Mouse (Mus musculus): ENCODE measurements around the gene Scube1.

Scube1 gene

DNA sequence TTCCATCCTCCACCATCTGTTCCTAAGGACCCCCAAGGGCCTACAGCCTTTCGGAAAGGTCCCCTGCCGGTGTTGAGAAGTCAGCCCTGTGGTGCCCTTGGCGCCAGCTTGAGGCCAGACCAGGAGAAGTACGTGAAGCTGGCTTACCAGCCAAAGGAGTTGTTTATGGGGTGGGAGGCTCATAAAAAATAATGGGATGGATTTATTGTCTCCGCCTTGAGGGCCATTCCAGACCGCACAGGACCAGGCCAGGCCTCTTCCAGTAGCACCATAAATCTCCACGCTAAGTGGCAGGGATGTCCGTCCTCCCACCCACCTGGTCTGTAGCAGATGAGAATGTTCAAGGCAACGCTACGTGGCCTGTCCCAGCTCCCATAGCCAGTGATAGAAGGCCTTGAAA, 58.4 kb downstream of the Scube1 start:
- DNase-seq (ENCODE audit: low read depth in 1 of 2, low spot score in 2 of 2) = no peak

DNA sequence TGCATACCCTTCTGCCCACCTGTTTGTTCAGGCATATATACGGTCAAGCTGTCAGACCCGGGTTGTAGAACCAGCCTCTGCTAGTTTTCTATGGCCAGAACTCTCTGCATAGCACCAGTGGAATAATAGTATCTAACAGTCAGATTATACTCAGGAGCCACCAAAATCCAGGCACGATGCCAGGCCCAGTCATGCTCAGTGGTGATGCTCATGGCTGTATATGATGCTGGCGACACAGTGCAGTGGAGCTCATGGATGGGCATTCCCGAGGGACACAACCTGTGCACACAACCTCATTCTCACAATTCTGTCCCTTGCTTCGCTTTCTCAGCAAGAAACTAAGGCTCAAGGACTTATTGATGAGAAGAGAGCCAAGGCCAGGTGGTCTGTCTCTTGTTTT, 58.8 kb downstream of the Scube1 start:
- DNase-seq (ENCODE audit: low read depth in 1 of 2, low spot score in 2 of 2) = no peak

DNA sequence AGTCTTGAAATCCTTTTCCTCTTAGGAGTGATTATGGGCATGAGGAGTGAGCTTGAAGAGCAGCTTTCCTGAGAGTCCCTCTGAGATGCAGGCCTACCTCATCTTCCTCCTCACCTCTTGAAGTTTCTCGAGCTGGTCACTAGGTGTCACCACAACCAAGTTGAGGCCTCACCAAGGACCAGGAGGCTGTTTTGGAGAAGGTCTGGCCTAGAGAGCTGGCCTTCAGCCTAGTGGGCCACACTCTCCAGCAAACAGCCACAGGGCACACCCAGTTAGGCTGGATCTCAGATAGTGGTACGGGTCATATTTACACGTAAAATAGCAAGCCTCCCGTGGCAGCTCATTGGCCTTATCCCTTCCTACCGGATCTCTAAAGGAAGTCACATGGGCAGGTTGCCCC, 60.1 kb downstream of the Scube1 start:
- DNase-seq (ENCODE audit: low read depth in 1 of 2, low spot score in 2 of 2) = no peak

DNA sequence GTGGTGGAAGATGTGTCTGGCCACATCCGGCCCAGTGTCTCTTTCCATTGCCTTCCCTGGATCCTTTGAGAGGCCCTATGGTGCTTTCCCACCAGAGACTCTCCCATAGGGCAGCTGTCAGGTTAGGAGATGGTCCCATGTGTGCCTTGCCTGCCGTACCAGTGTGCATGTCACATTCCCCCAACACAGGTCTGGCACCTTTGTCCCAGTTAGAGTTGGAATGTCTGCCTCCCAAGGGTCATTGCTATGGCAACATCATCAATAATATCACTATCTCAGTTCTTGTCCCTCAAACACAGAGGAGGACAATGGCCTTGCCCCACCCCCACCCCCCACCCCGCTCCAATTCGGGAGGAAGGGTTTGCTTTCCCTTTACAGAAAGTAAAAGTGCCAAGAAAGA, 61.8 kb downstream of the Scube1 start:
- no peak for DNase-seq (ENCODE audit: low read depth in 1 of 2, low spot score in 2 of 2)

DNA sequence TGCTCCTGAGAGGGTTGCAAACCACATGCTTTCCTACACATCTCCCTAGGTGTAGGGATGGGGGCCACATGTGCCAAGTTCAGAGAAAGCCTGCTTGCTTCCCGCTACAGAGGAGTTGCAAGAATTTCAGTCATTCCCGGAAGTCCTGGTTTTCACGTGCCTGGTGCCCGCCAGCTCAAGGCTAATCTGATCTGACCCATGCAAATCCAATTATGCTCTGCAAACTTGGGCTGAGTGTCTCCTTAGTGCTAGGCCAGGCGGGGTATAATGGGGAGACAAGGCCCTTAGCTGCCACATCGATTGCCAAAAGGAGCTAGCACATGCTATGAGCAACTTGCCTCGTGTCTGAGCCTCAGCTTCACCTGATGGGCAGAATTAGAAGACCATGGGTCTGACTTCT, 62.7 kb downstream of the Scube1 start:
- DNase-seq (ENCODE audit: low read depth in 1 of 2, low spot score in 2 of 2) = no peak

DNA sequence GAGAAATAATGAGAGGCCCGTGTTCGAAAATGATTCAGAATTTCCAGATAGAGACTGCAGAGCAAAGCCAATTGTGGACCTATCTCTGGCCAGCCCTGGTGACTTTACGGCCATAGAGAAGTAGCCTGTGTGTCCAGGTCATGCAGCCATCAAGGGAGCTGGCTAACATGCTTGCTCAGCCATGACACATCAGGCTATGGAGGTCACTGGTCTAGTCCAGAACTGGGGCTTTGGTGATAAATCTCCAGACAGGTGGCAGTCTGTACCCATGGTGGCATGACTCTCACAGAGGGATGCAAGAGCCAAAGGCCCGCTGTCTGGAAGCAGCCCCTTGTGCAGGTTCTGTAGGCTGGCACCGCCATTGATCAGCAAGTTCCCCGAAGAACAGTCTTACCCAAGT, 82.3 kb downstream of the Scube1 start:
- no peak for DNase-seq (ENCODE audit: low read depth in 1 of 2, low spot score in 2 of 2)

DNA sequence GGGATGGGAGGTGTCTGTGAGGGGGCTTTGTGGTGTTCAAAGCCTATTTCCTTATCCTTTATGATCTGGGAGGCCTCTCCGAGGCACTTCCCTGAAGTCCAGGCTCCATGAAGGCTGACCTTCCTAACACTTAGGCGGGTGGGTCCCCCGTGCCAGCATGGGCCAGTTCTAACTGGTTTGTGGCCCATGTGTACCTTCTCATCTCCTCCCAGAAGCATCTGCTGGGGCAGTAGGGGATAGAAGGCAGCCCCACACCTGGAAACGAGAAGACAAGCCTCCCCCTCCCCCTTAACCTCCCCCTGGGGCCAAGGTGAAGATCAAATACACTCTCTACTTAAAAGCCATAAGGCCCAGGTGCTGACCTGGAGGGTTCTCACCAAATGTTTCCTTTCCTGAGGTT, 84.6 kb downstream of the Scube1 start:
- no peak for DNase-seq (ENCODE audit: low read depth in 1 of 2, low spot score in 2 of 2)

DNA sequence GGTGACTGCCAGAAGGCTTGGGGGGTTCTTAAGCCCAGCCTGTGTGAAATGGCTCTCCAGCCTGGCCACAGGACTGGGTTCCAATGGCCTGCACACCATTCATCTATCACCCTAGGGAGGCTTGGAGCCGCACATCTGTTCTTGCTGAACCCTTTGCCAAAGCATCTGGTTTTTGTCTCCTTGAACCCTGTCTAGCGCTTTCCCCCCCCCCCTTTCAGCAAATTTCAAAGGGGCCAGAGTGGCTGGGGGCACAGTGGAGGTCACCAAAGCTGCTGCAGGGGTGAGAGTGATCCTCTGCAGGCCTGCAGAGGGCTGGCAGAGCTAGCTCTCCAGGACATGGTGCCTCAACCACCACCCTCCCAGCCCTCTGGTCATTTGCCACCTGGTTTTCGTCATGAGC, 85.7 kb downstream of the Scube1 start:
- no peak for DNase-seq (ENCODE audit: low read depth in 1 of 2, low spot score in 2 of 2)

DNA sequence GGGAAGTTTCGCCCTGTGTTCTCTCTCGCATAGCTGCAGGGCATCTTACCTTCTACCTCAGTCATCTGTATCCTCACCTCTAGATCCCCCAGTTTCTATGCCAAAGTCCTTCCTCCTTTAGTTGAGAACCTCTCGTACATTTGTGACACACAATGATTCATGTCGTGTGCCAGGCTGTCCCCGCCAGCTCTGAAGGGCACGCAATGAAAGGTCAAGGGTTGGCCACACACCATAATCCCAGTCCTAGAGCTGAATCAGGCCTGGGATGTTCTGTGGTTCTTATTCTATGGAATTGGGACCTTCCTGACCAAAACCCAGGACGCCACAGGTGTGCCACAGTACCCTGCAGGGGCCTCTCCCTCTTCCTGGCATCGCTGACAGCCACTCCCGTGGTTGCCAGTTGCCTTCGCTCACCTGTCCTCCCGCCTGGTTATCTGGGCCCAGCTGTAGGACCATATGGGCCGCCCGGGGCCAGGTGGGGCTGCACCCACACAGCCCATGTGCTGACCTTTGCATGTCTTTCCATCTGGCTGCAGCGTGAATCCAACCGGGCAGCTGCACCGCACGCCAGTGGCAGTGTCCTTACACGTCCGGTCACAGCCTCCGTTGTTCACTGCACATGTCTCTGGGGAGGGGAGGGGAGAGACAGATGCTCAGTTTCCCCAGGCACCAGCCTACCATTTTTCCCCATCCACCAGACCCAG, 86.5 kb downstream of the Scube1 start:
- no peak for DNase-seq (ENCODE audit: low read depth in 1 of 2, low spot score in 2 of 2)

DNA sequence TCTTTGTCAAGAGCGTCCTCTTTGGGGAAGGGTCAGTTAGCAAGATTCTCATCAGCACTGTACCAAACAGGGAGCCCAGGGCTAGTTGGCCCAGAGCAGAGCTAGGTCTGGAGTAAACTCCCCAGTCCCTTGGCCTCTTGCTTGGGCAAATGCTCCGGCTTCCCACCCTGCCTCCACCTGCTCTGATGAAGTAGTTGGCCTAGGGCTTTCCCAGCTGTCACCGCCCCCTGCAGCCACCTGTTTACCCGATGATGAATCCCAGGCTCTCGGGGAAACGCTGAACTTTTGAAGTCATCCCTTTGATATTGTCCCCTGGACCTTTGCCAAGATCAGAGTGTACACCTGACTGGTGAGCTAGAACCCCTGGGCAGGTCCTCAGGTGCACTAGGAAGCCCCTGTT, 88.1 kb downstream of the Scube1 start:
- DNase-seq (ENCODE audit: low read depth in 1 of 2, low spot score in 2 of 2) = no peak

DNA sequence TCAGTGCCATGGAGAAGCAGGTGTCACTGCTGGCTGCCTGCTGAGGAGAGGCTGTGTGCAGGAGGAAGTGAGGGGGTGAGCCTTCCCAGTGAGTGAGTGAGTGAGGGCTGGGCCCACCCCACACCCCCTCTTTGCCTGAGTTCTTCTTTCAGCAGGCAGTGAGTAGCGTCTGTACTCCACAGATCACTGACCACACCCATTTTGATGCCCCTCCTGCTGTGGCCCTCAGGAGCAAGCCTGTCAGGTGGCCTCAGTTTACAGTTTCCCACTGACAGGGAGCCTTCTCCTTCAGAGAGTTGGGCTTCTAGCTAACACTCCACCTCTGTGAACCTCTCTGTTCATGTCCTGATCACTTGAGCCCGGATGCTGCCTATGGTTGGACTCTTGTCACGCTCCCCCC, 89.6 kb downstream of the Scube1 start:
- DNase-seq (ENCODE audit: low read depth in 1 of 2, low spot score in 2 of 2) = no peak

DNA sequence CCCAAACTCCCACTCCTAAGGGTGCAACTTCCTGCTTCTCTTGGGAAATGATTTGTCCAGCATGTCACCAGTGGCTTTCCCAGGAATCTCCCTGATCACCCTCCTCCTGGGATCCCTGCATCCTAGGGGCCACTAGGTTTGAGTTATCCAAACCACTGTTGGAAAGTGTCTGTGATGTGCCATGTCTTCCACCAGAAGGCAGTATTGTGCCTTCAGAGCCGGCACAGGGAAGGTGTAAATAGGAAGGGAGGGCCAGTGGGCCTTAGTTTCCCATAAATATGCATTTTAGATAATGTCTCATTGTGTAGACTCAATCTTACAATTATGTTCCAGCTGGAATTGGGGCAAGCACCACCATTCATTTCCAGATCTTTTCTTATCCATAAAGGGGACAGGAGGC, 90.7 kb downstream of the Scube1 start:
- DNase-seq (ENCODE audit: low read depth in 1 of 2, low spot score in 2 of 2) = no peak

DNA sequence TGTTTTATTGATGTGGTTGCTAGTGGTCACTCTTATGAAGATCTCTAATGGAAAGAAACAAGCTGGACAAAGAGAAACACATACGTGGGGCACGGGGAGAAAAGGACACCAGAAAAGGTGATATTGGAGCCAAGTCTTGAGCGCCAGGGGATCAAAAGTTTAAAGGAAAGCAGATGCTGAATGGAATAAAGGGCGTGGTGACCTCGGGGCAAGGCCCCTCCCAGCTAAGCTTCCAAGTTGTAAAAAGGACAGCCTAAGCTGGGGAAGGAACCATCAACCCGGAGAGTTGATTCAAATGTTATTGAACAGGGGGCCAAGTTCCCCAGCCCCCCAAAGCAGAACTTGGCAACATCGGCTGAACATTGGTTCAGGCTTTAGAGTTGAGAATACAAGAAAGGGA, 93.8 kb downstream of the Scube1 start:
- no peak for DNase-seq (ENCODE audit: low read depth in 1 of 2, low spot score in 2 of 2)

DNA sequence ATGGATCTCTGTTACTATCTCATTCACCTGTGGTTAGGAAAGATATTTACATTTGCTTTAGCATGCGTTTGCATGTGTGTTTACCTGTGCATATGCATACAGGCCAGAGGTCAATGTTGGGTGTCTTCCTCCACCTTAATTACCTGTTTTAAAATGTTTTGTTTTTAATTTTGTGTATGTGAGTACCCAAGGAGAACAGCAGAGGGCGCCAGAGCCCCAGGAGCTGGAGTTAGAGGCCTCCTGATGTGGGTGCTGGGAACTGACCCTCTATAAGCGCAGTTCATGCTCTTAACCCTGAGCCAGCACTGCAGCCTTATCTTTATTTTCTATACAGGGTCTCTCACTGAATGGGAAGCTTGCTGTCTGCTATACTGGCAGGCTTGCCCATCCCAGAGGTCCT, 95.1 kb downstream of the Scube1 start:
- no peak for DNase-seq (ENCODE audit: low read depth in 1 of 2, low spot score in 2 of 2)

DNA sequence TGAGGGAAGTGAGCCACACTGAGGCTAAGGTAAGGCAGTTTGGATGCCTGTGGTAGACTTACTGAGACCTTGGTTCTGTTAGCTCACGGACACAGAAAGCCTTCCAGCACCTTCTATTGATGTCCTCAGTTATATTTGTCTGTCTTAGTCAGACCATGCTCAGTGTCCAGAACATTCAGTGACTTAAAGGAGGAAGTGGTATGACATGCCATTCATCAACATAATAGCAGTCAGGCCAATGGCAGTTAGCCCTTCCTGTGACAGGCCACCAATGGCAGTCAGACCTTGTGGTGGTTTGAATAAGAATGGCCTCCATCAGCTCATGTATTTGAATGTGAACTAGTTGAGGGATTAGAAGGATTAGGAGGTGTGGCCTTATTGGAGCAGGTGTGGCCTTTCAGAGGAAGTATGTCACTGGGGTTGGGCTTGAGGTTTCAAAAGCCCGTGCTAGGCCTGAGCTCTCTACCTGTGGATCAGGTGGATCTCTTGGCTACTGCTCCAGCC, 98.6 kb downstream of the Scube1 start:
- DNase-seq (ENCODE audit: low read depth in 1 of 2, low spot score in 2 of 2) = no peak

DNA sequence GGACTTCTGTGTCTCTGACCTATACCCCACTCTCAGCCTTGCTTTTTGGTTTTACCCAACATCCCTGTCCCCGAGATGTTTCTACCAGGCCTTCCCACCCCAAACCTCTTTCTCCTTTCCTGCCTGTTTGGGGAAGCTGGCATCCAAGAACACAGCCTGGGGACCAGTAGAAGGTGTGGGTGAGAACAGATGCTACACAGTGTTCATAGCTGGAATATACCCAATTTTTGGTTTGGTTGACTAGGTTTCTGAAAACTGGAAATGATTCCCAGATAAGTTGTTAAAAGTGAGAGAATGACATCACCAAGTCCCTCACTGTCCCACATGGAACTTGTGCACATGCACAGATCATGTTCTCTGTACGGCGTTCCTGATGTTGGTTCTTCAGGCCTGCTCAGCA, 109.6 kb downstream of the Scube1 start:
- no peak for DNase-seq (ENCODE audit: low read depth in 1 of 2, low spot score in 2 of 2)

DNA sequence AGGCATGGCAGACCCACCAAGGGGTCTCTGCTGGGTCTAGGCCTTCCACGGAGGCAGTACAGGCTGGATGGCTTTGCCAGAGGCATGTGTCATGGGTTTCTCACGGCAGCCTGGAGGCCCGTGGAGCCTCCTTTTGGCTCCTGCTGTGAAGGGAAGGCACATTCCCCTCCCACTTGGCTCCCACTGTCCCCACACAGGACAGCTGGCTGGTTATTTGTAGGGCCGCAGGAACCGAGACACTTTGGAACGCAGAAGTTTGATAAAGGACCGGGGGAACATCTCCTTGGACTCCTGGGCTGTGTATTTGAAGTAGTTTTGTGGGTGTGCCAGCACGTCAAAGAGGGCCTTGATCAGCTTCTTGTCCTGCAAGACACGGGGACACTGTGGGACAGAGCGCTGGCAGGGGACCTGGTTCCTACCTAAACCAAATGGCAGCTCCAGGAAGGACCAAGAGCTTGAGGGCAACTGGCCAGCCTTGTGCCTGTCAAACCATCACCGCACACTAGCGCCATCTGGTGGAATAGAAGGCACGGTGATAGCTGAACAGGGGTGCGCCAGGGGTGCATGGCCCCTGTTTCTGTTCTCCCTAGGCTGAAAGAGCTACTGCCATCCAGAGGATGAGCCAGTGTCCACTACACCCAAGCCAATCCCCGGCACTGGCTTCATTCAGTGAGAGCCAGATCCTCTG, 117.6 kb downstream of the Scube1 start:
- DNase-seq (ENCODE audit: low read depth in 1 of 2, low spot score in 2 of 2) = peak in 1 of 2 experiments; percentile 15

DNA sequence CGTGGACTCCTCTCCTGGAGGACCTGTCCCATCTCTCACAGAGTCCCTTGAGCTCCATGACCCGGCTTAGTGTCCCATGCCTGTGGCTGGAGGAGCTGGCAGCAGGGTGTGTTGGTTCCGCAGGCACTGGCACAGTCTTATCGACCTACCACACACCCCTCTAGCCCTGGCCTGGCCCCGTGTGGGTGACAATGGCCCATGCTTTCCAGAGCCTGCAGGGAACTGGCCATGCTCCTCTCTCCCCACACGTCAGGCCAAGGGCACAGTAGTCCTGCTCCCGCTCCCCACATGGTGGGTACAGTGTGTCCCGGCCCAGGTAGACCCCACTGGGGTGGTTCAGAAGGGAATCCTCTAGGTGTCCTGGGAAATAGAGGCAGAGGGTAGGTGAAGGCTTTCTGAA, 118.1 kb downstream of the Scube1 start:
- DNase-seq (ENCODE audit: low read depth in 1 of 2, low spot score in 2 of 2) = no peak

DNA sequence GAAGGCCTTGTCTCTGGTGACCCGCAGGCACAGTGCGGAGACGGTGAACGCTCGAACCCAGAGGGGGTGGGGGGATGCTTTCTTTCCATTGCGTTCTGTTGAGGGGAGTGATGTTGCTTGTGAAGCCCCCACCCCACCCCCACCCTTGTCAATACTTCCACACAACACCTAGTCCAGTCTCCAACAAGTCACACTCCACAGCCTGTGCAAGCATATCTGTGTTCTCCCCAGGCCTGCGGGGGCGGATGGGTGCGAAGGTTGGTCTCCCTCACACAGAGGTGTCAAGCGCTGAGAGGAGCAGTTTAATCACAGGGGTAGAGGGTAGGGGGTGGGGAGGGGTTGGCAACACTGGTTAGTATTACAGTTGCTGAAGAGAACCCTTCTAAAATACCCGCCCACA, 118.6 kb downstream of the Scube1 start:
- DNase-seq (ENCODE audit: low read depth in 1 of 2, low spot score in 2 of 2) = no peak

DNA sequence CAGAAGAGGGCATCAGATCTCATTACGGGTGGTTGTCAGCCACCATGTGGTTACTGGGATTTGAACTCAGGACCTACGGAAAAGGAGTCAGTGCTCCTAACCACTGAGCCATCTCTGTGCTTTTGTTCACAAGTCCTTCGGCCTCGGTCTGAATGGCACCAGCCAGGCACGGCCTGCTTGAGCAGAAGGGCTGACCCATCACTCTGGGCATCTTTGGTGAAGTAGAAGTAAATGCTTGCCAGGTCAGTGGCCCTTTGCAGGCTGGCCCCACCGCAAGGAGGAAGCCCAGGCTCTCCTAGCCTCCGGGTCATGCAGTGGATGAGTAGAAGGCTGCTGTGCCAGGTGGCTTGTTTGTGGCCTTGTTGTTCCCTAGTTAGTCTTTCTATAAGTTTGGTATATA, 121.4 kb downstream of the Scube1 start:
- no peak for DNase-seq (ENCODE audit: low read depth in 1 of 2, low spot score in 2 of 2)

DNA sequence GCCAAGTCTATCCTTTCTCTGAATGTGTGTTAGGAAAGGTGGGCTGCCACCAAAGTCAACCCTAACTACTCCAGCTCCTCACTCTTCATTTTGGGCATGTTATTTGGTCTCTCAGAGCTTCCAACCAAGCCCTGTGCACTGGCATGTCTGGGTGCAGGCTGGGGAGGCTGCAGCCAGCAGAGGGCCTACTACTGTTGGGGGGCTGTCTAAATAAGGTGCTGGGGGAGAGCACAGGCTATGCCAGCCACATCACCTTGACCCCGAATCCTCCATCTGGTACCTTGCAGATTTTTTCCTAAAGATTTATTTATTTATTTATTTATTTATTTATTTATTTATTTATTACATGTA, 121.8 kb downstream of the Scube1 start:
- DNase-seq (ENCODE audit: low read depth in 1 of 2, low spot score in 2 of 2) = no peak

DNA sequence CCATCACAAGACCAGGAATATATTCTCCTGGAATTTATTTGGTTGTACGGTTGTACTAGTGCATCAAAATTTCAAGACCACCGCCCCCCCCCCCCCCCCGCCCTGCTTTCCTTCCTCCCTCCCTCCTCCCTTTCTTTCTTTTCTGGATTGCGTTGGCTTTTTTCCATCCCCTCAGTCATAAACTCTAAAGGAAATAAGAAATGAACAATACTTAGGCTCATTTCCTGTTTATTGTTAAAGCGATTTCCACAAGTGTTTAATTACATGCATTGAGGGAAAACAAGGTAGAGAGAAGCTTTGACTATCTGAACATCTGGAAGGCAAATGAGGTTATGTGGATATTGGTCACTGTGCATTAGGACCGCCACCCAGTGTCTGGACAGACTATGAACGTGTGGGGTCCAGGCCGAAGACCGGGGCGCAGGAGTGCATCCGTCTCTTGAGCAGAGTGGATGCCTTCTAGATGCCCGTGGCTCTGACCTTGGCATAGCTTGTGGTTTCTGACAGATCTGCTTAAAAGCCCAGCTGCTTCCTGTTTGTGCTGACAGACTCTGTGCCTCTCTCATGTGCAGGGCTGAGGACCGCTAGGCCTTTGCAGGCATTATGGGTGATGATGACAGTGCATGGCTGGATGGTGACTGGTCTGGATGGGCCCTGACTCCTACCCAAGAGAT, 122.3 kb downstream of the Scube1 start:
- no peak for DNase-seq (ENCODE audit: low read depth in 1 of 2, low spot score in 2 of 2)

DNA sequence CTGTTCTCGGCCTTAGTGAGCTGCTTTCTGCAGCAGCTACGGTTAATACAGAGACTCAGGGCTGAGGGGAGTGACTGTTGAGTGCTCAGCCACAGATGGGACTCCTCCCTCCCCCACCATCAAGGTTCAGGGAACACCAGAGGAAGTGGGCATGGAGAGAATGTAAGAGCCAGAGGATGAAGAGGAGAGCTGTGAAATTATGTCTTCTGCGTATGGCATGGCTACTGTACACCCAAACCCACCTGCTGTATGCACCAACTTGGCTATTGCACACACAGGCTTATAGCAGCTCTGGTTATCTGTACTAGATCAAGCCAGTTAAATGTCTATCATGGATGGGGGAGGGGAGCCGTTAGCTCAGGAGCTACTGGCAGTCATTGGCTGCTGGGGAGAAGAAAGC, 123.6 kb downstream of the Scube1 start:
- no peak for DNase-seq (ENCODE audit: low read depth in 1 of 2, low spot score in 2 of 2)
